Mouse (Mus musculus) limb, embryonic 12.5 days (tissue): ENCODE data around the gene Ulk3. TPM values are rescaled to one million over a fixed set of nuclear protein-coding genes. Genes with fewer than 3 reads are reported as not detected.

Experiments
- ATAC-seq: fragments of 200-750 bp; cut with Nextera tagmentation; 2 replicates; pipeline ENCODE4 v1.8.0; 2017; ENCODE audit warnings: low read depth, moderate TSS enrichment; ENCODE audit not compliant: insufficient number of reproducible peaks, insufficient read depth, low FRiP score, low TSS enrichment
- H3K27ac ChIP-seq: fragments of 300-500 bp; sonication (generic); 2 replicates; pipeline ENCODE4 v1.5.1; 2016; ENCODE audit warnings: mild to moderate bottlenecking, moderate library complexity
- H3K27me3 ChIP-seq: fragments of 300-500 bp; sonication (generic); 2 replicates; pipeline ENCODE4 v1.6.1; 2016; ENCODE audit warnings: mild to moderate bottlenecking, moderate library complexity
- H3K36me3 ChIP-seq: fragments of 300-500 bp; sonication (generic); 2 replicates; pipeline ENCODE4 v1.6.1; 2016; ENCODE audit warnings: mild to moderate bottlenecking, moderate library complexity
- H3K4me1 ChIP-seq: fragments of 300-500 bp; sonication (generic); replicated peaks from 2 replicates; pipeline ENCODE4 v1.6.1; 2016
- H3K4me2 ChIP-seq: fragments of 300-500 bp; sonication (generic); 2 replicates; pipeline ENCODE4 v1.6.1; 2016; ENCODE audit warnings: mild to moderate bottlenecking, moderate library complexity
- H3K4me3 ChIP-seq: fragments of 300-500 bp; sonication (generic); replicated peaks from 2 replicates; pipeline ENCODE4 v1.5.1; 2016; ENCODE audit warnings: mild to moderate bottlenecking
- H3K9ac ChIP-seq: fragments of 300-500 bp; sonication (generic); replicated peaks from 2 replicates; pipeline ENCODE4 v1.6.1; 2016; ENCODE audit warnings: mild to moderate bottlenecking, moderate library complexity
- H3K9me3 ChIP-seq: fragments of 300-500 bp; sonication (generic); 2 replicates; pipeline ENCODE4 v1.6.1; 2016; ENCODE audit warnings: mild to moderate bottlenecking, moderate library complexity
- WGBS: fragments of 180-500 bp; shearing (Covaris S2); methylation state at CpG from one replicate; pipeline ENCODE4 v1.1.7; 2016; 5-methylcytosine and 5-hydroxymethylcytosine counted together
- polyA plus RNA-seq: library from polyadenylated mRNA; unstranded; fragments of >200 nt; fragmentation: Nextera tagmentation; extraction: Ambion mirVana; gene quantifications from 2 replicates; pipeline ENCODE4 v1.2.1, GENCODE M21; 2016

Ulk3 gene
- polyA plus RNA-seq, 1 experiment from 2014 or later = 17.5 TPM

GRCm38 (mm10) chr9:57617556-57618169 is 28.4 kb downstream of the Ulk3 start:
- H3K27me3 ChIP-seq = no peaks in the 10 kb centered on the region
- ATAC-seq = no peak
- H3K4me1 ChIP-seq = no peaks in the 10 kb centered on the region
- H3K4me2 ChIP-seq = no peak overlapping the region
- H3K27ac ChIP-seq = no peak overlapping the region
- no peak overlapping the region; the same call in 1 of the 2 replicates for H3K9ac ChIP-seq
- H3K4me3 ChIP-seq = no peak overlapping the region
- WGBS = 79% methylated on average over 8 of the region's 8 CpGs
- H3K36me3 ChIP-seq = no peaks in the 10 kb centered on the region
- no peaks in the 10 kb centered on the region for H3K9me3 ChIP-seq

- Histone ChIP-seq H3K36me3 (peaks cover 1% of the 10 kb centered on the region; the same call in 1 of the 2 replicates), H3K27me3 (no peaks in the 10 kb centered on the region), H3K27ac (no peak overlapping the region), H3K4me3 (no peak overlapping the region), H3K9me3 (no peaks in the 10 kb centered on the region), H3K4me1 (no peaks in the 10 kb centered on the region), H3K9ac (no peak overlapping the region), H3K4me2 (no peak overlapping the region)
- ATAC-seq = no peak
- WGBS = 70% methylated on average over 8 of the region's 8 CpGs
These were observed 29.6 kb downstream of the Ulk3 start for GRCm38 (mm10) chr9:57618854-57619253.

- no peak within 1 kb of the TSS for H3K27ac ChIP-seq
- H3K4me3 ChIP-seq = no peak within 1 kb of the TSS
- no peak for ATAC-seq
- no peak within 1 kb of the TSS for H3K4me2 ChIP-seq
- H3K27me3 ChIP-seq = no peaks in the 10 kb centered on the region
- H3K9ac ChIP-seq = no peak within 1 kb of the TSS
- no peaks in the 10 kb centered on the region for H3K4me1 ChIP-seq
- WGBS = 95% methylated on average over 5 of the region's 5 CpGs
- H3K9me3 ChIP-seq = no peaks in the 10 kb centered on the region
- peaks cover 19% of the 10 kb centered on the region for H3K36me3 ChIP-seq
These were observed 31.4 kb downstream of the Ulk3 start, which contains the start of gene Lman1l for GRCm38 (mm10) chr9:57620674-57621073. Lman1l (minus strand) TSS chr9:57620774.

GRCm38 (mm10) chr9:57624295-57624694 is 35.0 kb downstream of the Ulk3 start:
- Histone ChIP-seq H3K9me3 (no peaks in the 10 kb centered on the region), H3K27ac (no peak overlapping the region), H3K4me2 (no peak overlapping the region), H3K4me1 (no peaks in the 10 kb centered on the region), H3K36me3 (peaks cover 56% of the 10 kb centered on the region), H3K27me3 (no peaks in the 10 kb centered on the region), H3K4me3 (no peak overlapping the region), H3K9ac (no peak overlapping the region)
- WGBS = 81% methylated on average over 7 of the region's 7 CpGs
- no peak for ATAC-seq

GRCm38 (mm10) chr9:57625674-57626500 is 36.6 kb downstream of the Ulk3 start:
- Histone ChIP-seq H3K4me1 (no peaks in the 10 kb centered on the region), H3K4me2 (no peak overlapping the region), H3K9ac (no peak overlapping the region), H3K36me3 (peaks cover 72% of the 10 kb centered on the region), H3K4me3 (no peak overlapping the region), H3K9me3 (no peaks in the 10 kb centered on the region), H3K27me3 (no peaks in the 10 kb centered on the region), H3K27ac (no peak overlapping the region)
- no peak for ATAC-seq
- 85% methylated on average over 15 of the region's 15 CpGs for WGBS

- H3K27me3 ChIP-seq = no peaks in the 10 kb centered on the region
- ATAC-seq = no peak
- H3K9me3 ChIP-seq = no peaks in the 10 kb centered on the region
- peaks cover 83% of the 10 kb centered on the region for H3K36me3 ChIP-seq
- WGBS = 92% methylated on average over 17 of the region's 17 CpGs
- H3K27ac ChIP-seq = no peak overlapping the region
- peak overlapping the region; percentile 9; the same call in 1 of the 2 replicates for H3K9ac ChIP-seq
- H3K4me3 ChIP-seq = no peak overlapping the region
- H3K4me2 ChIP-seq = no peak overlapping the region
- no peaks in the 10 kb centered on the region for H3K4me1 ChIP-seq
These were observed 37.9 kb downstream of the Ulk3 start for GRCm38 (mm10) chr9:57627191-57627590.

GRCm38 (mm10) chr9:57627892-57628291 is 38.6 kb downstream of the Ulk3 start:
- 92% methylated on average over 11 of the region's 11 CpGs for WGBS

GRCm38 (mm10) chr9:57628717-57629116 is 39.5 kb downstream of the Ulk3 start:
- H3K4me2 ChIP-seq = no peak overlapping the region
- H3K27ac ChIP-seq = no peak overlapping the region
- peaks cover 94% of the 10 kb centered on the region for H3K36me3 ChIP-seq
- no peak overlapping the region for H3K4me3 ChIP-seq
- H3K9ac ChIP-seq = no peak overlapping the region
- WGBS = 95% methylated on average over 12 of the region's 12 CpGs
- ATAC-seq = no peak
- H3K27me3 ChIP-seq = no peaks in the 10 kb centered on the region
- peaks cover 2% of the 10 kb centered on the region for H3K4me1 ChIP-seq
- no peaks in the 10 kb centered on the region for H3K9me3 ChIP-seq

More at GRCm38 (mm10) chr9:57627892-57628291, 38.6 kb downstream of the Ulk3 start:
- H3K27me3 ChIP-seq = no peaks in the 10 kb centered on the region
- no peak overlapping the region for H3K27ac ChIP-seq
- peaks cover 88% of the 10 kb centered on the region for H3K36me3 ChIP-seq
- ATAC-seq = no peak
- no peak overlapping the region for H3K9ac ChIP-seq
- no peaks in the 10 kb centered on the region for H3K9me3 ChIP-seq
- no peak overlapping the region for H3K4me3 ChIP-seq
- no peaks in the 10 kb centered on the region for H3K4me1 ChIP-seq
- H3K4me2 ChIP-seq = no peak overlapping the region

- H3K4me3 ChIP-seq = no peak overlapping the region
- no peak overlapping the region for H3K9ac ChIP-seq
- peaks cover 94% of the 10 kb centered on the region for H3K36me3 ChIP-seq
- peaks cover 7% of the 10 kb centered on the region for H3K4me1 ChIP-seq
- 72% methylated on average over 14 of the region's 14 CpGs for WGBS
- H3K9me3 ChIP-seq = no peaks in the 10 kb centered on the region
- peak; percentile 48 for ATAC-seq
- no peak overlapping the region for H3K4me2 ChIP-seq
- 0 out of 2 replicates have a peak overlapping the region, but pooled peaks have one; percentile 29 for H3K27ac ChIP-seq
- H3K27me3 ChIP-seq = no peaks in the 10 kb centered on the region
These were observed 40.0 kb downstream of the Ulk3 start for GRCm38 (mm10) chr9:57629118-57629874.

- no peaks in the 10 kb centered on the region for H3K9me3 ChIP-seq
- ATAC-seq = no peak
- H3K4me1 ChIP-seq = peaks cover 28% of the 10 kb centered on the region
- no peak overlapping the region for H3K4me2 ChIP-seq
- no peak overlapping the region for H3K27ac ChIP-seq
- 52% methylated on average over 4 of the region's 4 CpGs for WGBS
- H3K4me3 ChIP-seq = no peak overlapping the region
- no peak overlapping the region for H3K9ac ChIP-seq
- H3K27me3 ChIP-seq = no peaks in the 10 kb centered on the region
- peaks cover 55% of the 10 kb centered on the region for H3K36me3 ChIP-seq
These were observed 44.3 kb downstream of the Ulk3 start for GRCm38 (mm10) chr9:57633481-57634024.

- Histone ChIP-seq H3K36me3 (peaks cover 35% of the 10 kb centered on the region), H3K27me3 (no peaks in the 10 kb centered on the region), H3K4me2 (peak overlapping the region; percentile 50), H3K27ac (peak overlapping the region; percentile 91), H3K9ac (peak overlapping the region; percentile 52; the same call in 1 of the 2 replicates), H3K4me1 (peaks cover 65% of the 10 kb centered on the region), H3K9me3 (no peaks in the 10 kb centered on the region), H3K4me3 (no peak overlapping the region)
- peak; percentile 35; the same call in 1 of the 2 replicates for ATAC-seq
- WGBS = 66% methylated on average over 3 of the region's 3 CpGs
These were observed 48.0 kb downstream of the Ulk3 start for GRCm38 (mm10) chr9:57637272-57637671.
